Mouse (Mus musculus) kidney, postnatal 36 days (tissue): ENCODE results near the gene Vav3.
"Not testable (repeated sequence)": the region's sequence is repeated elsewhere in the genome, so short reads cannot be mapped to it uniquely, and the experiment has no call there.

Experiments
- DNase-seq, 2 experiments: peaks; one replicate each; pipeline ENCODE4 v3.0.0; 2021 to 2022; ENCODE audit warnings: mixed read lengths in 2 of 2

The Vav3 gene

DNA sequence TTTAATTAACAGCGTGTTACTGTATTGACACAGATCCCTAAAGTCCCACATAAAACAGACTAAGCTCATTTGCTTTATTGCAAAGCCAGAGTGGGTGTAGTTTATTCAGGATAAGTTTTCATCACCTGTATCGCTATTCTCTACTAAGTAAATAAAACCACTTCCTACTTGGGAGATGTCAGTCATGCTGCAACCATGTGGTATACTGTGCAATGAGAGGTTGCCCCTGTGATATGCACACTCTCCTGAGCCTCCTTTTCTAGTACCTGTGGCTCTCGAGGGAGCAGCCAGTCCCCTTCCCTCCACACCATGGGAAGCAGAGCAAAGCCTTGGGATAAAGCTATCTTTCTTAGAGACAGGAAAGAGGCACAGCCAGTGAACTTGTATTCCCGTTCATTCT is 106.5 kb downstream of the Vav3 start:
- no peak for DNase-seq

DNA sequence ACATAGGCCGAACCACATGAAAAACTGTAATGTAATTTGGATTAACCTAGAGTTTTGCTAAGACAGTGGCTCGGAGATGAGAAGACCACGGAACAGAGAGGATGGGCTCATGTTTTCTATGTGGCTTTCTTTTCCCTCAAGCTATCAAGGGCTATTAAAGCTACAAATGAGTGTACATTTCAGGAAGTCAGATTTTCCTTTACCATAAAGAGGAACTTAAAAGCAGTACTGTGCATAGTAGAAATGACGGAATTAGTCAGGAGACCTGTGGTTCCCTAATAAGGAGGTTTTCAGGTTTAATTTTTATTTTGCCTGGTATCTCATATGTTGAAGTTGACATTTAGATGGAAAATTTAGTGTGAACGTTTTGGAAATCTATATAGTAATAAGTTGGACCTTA is 107.8 kb downstream of the Vav3 start:
- DNase-seq: not testable (repeated sequence)

DNA sequence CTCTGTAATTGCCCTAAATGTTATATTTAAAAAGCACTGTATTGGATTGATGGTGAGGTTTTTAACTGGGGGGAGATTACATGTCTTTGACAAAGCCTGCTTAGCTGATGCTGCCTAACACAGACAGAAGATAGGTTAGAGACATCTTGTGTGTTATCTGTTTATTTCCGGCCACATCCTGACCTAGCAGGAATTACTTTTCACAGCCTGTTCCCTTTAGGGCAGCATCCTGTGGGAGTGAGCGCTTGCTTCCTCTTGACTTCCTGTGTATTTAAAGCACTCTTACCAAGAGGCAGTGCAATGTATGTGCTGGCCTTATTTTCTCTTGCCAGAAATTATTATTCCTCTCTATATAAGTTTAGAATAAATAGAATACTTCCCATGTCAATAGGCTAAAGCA is 111.5 kb downstream of the Vav3 start:
- DNase-seq: peak; percentile 12 to 31

DNA sequence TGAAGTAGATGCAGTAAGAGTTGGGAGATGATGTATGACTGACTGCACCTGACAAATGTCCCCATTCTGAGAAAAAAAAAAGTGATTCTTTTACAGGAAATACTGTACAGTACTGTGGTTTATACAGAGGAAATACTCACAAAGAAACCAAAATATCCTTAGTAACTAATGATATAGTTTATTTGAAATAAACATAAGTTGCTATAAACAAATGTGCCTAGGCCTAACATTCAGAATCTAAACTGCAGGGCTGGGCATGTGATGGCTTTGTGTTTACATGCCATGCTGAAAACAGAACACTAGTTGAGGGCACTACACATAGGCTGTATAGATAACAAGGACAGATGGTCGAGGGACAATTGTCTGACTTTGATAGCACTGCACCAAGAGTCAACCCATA is 114.2 kb downstream of the Vav3 start:
- DNase-seq: no peak

DNA sequence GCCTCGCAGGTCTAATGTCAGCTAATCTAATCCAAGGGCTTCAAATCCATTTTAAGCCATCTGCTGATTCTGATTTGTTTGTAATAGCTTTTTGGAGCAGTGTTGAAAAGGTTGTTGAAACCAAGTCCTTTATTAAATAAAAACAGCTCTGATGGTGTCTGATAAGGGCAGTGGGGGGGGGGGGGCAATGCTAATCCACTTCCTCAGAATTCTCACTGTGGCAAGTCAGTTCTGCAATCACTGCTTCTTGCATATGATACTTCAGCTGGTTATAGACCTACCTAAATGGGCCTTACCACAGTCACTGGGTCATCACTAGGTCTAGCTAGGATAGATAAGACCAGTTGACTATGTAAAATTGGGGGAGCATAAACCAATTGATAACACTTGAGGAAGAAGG is 115.9 kb downstream of the Vav3 start:
- DNase-seq: no peak

DNA sequence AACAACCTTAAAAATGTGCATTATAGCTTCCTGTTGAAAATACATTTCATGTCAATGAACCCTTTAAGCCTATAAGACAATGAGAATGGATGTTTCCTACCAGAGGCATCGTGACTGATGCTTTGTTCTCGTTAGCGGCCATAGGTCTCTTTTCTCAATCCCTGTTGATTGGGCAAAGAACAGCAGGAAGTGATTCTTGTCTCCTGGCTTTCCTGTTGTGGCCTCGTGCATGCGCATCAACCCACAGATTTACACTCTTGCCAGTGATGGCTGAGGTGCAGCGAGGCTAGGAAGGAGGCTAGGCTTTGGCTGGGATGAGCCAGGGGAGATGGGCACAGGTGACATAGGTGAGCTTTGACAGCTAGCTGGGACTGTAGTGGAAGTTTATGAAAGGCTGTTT is 123.2 kb downstream of the Vav3 start:
- DNase-seq: no peak

DNA sequence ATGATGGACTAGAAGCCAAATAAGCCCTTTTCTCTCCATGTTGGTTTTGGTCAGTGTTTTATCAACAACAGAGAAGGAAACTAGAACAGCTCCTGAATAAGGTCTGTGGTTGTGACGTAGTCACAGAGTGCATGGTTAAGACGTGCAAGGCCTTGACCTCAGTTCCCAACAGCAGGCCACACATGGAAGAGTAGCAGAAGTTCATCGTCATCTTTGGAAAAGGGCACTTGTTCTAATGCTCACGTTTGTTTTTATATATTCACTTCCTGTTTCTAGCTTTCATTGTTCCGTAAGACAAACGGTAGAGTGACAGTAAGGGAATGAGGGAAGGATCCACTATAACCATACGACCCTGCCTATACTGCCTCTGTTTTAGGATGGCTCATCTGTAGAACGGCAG is 124.1 kb downstream of the Vav3 start:
- DNase-seq: no peak

DNA sequence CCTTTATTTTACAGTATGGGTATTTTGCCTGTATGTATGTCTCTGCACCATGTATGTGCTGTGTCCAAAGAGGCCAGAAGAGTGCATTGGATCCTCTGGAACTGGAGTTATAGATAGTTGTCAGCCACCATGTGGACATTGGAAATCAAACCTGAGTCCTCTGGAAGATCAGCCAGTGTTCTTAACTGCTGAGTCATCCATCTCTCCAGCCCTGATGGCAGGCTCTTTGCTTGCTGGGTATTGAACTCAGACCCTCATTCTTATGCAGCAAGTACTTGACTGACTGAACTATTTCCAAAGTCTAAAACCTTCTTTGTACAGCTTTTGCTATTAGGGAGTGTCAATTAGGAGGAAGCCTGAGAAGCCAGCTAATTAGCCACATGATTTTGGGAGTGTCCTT is 126.1 kb downstream of the Vav3 start:
- no peak for DNase-seq

DNA sequence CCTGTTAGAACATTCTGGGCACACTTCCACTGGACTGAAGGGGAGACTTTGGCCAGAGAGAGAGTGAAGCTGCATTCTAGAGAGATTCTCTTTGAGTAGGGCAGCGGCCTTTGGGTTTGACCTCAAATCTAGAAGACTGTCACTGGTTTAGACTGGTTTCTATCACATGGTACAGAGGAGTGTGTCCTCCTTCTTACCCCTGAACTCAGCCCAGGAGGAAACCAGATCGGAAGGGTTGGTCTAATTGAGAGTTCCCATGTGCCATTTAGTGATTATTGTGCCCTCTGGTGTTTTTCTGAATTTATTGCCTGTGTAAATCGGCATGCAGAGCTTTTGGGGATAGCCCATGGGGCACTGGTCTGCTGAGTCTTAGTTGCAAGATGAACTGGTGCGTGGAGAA is 126.8 kb downstream of the Vav3 start:
- peak; percentile 41 to 61 for DNase-seq

DNA sequence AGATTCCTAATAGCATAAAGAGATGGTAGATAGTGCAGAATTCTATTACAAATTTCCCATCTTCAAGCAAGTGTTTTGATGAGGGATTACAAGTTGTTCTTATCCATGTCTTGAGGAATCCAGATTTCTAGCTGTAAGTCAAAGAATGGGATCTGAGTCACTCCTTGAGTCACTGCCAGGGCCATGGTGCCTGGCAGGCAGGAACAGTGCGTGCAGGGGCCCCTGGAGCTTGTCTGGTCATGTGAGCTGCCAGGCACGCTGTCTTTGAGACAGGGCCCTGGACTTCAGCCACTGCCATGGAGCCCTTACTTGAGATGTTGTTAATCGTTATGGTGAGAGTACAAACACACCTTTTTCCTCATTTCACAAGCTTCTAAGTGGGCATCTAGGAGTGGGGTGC is 129.0 kb downstream of the Vav3 start:
- peak; percentile 70 to 79 for DNase-seq

DNA sequence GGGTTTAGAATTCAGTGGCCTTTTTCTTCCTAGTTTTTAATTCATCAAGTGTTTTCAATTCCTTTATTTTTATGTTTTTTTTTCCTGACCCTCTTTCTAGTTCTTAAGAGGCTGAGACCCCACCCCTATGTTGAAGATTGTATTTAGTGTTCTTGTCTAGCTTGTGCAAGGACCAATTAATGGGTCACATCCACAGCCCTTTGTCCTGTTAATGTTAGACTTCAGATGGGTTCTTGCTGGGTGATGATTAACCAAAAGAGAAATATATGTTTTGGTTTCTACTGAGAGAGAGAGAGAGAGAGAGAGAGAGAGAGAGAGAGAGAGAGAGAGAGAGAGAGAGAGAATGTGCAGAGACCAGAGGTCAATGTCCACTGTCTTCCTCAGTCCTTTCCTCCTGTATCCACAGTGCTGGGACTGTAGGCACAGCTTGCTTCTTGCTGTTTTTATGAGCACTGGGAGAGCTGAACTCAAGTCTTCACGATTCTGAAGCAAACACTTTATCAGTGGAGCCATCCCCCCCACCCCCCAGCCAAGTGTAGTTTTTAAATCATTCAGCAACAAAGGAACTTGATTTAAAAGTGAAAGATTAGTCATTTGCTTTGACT is 130.3 kb downstream of the Vav3 start:
- peak in 1 of 2 experiments; percentile 26 for DNase-seq

DNA sequence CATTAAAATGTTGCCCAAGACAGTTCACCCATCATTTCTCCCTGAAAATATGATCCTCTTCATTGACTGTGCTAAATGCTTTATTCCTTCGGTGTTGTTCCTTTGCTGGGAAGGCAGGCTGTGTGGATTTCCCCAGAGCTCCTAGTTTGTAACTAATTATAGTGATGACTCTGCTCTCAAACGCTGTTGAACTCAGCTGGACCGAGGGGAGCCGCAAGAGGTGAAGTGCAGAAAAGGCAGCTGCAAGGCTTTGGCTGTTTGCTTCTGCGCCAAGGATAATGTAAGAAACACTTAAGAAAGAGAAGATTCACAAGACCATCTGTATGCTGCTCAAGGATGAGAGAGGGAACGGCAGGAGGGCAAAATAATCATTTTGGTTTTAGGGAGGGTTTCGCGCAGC is 136.1 kb downstream of the Vav3 start:
- no peak for DNase-seq

DNA sequence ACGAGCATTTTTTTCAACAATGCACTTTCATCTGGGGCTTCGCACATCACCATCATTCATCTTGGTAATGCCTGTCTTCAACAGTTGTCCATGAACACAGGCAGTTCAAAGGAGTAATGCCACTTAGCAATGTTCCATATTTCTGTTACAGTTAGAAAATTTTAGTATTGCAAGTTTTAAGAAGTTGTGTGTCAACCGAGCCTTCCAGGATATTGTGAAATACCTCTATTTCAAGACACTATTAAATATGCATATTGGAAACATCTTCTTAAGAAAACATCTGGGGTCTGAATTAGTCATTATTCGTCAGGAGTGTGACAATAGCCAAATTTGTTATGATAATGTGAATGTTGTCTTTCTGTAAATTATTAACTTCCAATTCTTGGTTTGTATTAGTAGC is 137.8 kb downstream of the Vav3 start:
- DNase-seq: no peak

DNA sequence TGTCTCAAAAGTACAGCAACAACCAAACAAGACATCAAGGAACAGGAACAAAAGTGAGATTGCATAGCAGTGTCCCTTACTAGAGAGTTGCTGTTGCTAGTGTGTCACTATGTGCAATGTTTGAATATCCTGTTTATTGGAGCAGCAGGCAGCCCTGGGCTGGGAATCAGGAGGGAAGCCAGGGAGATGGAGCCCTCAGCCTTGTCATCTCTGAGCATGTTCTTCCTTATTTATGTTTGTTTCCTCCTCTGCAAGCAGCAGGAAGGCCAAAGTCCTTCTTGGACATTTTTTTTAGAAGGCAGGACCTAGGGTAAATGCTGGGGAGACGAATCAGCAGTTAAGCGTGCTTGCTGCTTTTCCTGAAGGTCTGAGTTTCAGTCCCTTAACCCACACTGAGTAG is 140.2 kb downstream of the Vav3 start:
- DNase-seq: peak; percentile 20 to 21

DNA sequence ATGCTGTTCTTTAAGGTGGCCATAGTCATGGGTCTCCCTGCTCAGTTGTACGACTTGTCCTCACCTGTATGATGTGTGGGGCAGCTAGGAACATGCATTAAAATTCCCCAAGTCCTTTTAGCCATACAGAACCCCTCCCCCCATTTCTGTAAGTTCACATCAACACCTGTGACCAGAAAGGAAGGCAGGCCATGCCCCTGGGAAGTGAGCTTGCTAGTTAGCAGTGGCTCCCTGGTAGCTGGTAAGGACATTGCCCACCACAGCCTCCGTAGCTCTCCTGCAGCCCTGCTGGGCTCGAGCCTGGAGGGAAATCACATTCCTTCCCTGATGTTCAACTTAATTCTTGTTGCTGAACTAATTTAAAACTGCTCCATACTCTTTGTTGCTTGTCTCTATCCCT is 146.3 kb downstream of the Vav3 start:
- DNase-seq: no peak

DNA sequence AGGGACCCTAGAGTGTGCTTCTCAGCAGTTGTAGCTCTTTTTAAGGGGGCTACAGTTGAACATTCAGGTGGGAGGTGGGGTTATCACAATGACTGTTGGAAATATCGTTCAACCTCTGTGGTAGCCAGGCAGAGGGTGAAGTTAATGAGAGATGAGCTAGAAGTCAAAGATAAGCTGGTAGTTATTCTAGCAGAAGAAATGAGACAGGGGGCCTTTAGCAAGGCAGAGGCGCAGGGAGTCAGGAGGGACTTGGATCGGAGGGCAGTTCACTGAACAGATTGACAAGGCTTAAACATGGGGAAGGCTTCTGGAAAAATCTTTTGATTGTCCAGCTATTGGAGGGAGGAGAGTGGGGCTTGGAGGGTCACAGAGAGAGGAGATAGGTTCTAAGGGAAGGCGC is 147.4 kb downstream of the Vav3 start:
- no peak for DNase-seq

DNA sequence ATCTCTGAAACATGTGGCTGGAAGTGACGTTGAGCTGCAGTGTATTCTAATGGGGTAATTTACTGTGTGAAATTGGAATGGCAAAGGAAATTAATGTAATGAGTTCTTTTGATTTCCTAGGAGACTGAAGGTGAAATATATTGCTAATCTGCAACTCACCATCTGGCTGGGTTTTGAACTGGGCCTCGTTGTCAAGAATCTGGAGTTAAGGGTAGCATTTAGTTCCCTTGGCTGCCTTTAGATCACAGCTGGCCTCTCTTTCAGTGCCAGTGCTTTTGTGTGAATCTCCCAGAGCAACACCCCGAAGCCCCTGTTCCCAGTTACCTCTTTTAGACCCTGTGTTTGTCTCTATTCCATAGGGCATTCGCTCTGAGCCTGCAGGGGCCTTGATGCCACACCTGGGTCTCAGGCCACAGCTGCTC is 148.3 kb downstream of the Vav3 start:
- no peak for DNase-seq

DNA sequence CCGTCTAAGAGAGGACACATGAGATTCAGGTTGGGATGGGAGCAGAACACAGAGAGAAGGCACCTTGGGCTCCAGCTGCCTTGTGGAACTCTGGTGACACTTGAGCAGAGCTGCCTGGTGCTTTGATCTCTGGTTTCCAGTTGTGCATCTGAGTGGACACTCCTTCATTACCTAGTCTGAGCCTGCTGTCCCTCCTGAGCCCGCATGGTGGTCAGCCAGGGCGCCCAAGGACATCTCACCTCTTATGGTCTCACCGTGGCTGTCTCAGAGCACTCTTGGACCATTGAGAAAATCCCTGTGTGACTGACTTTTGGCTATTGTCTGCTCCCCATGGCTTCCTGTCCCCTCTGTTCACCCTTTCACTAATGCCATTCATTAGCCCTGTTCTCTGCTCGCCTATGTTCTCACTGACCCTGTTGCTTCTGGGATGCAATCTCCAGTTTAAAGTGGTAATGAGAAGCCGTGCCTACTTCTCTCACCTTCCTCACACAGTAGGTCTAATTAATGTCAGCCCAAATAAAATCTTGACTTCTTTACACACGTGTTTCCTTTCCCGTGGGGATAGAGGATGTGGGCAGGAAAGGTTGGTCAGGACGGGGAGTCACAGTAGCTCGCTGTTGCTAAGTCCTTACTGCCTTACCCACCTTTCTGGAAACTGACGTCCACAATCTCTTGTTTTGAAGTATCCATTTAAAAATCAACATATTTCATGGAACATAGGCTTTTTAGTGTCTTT is 150.3 kb downstream of the Vav3 start:
- DNase-seq: no peak

DNA sequence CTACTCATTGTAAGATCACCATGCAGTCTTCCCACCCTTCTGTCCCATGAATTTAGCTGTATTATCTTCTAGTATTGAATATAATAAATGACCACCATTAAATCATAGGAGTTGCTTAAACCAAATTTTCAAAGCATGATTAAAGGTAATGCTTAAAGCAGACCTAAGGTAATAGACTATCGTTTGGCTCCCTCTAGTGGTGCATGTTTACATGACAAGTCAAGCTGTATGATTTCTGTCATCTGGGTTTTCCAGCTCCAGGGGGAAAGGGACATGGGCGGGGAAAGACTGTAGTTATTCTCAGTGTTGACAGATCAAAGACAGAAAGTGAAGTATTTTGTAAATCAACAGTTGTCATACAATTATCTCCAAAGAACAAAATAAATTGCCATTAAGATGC is 151.1 kb downstream of the Vav3 start:
- DNase-seq: peak; percentile 68 to 83

DNA sequence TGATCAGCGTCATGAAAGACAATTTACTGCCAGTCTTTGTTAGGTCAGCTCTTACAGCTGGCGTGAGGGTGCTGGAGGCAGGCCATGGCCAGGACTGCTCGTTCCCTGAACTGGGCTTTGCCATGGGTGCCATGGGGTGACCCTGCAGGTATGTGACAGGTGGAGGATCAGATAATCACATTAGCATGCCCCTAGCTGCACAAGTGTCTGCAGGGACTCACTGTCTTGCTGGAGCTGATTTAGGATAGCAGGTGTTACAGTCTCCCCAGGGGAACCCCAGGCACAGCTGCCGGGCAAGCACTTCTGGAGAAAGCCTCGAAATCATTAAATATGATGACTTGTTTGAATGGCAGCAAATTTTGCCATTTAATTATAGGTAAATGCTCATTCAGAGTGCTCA is 156.0 kb downstream of the Vav3 start:
- no peak for DNase-seq

DNA sequence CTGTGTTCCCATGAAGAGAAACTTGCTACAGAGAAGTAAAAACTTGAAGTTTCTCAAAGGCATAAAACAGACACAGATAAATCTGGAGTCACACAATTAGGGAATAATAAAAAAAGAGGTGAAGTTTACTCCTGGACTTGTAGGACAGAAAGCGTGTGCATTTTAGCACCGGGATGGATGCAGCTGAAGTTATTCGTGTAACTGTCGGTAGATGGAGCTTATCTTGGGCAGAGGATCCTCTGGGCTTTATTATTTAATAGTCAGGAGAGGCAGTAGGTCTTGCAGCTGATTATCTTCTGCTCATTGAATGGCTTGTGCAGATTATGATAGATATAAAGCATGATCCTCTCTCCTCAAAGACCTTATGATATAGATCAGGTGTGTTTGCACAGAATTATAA is 156.6 kb downstream of the Vav3 start:
- DNase-seq: no peak

DNA sequence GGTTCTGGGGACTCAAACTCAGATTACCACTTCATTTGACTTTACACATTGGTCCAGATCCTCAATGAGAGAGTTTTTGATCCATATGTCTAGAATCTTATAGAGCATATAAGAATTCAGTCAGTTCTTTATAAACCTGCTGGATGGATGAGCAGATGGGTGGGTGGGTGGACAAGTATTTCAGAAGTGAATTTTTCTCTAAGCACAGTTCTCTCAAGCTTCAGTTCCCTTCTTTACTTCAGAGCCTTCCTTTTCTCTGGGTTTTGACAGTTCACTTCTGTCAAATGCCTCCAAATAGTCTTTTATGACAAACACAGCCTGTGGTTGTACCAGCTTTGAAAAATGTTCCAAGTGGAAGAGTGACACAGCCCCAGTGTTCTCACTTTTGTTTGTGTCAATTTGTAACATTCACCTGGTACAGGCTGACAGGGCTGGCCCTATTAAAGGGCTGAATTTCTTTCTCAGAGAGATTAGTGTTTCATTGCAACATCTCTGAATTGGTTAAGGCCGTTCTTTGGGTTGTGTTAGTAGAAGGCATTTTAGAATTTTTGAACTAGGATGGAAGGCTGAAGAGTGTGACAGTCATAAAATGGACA is 159.5 kb downstream of the Vav3 start:
- no peak for DNase-seq

DNA sequence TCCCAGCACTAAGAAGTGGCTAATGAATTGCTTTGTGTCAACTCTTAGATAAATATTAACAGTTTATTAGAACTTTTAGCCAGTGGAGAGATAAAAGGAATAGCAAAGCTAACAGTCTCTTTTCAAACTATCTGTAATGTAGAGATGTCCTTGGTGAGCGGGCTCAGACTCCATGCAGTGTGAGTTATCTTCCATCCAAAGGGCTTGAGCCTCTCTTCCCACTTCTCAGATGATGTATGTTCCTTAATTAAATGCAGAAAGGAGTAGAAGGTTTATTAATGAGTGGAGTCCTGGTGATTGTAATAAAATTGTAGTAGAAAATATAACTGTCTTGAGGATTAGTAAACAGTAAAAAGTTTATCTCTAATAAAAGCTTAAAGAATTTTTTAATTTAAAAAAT is 169.3 kb downstream of the Vav3 start:
- no peak for DNase-seq

DNA sequence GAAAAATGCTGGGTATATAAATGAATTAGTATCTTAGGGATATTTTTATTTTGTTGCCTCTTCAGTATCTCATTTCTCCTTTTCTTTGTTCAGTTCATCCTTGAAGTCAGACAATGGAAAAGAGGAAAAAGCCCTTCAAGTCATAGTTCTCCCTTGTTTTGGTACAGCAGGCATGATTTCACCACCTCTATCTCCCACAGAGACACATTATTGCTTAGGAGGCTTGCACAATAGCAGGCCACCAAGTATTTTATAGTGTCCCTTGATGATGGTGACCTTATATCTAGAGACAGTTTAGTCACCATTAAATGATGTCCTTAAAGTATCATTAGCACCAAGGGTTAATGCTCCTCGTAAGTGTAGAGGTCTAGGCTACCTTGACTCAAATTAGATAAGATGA is 171.4 kb downstream of the Vav3 start:
- DNase-seq: no peak

DNA sequence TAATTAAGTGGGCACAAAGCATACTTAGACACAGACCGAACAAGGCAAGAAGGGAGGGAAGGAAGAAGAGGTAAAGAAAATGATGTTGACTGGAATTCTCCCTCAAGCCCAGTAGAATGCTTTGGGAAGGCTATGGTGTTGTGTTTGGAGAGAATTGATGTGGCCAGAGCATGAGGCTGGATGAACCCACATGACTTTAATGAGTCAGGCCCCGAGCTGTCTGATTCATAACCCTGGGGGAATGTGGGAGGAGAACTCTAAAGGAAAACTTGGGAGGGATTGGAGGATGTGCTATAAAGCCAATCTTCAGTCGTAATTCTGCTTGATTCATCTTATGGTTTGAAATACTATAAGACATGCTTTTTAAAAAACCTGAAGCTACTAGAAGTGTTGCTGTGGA is 175.0 kb downstream of the Vav3 start:
- no peak for DNase-seq
